Mouse (Mus musculus) gastrocnemius, adult 2 months (tissue): ENCODE results near the gene Sf3a2. TPM values are rescaled to one million over a fixed set of nuclear protein-coding genes. Genes with fewer than 3 reads are reported as not detected.
A peak's percentile ranks its signal among the peaks of the same experiment; 100 is the strongest.

ENCODE experiments used
- DNase-seq: peaks from one replicate; pipeline ENCODE4 v3.0.0; 2022
- H3K27ac ChIP-seq: fragments of 200-600 bp; 2 replicates; pipeline ENCODE4 v1.8.1; 2022; ENCODE audit warnings: mild to moderate bottlenecking
- H3K4me3 ChIP-seq: fragments of 200-600 bp; 2 replicates; pipeline ENCODE4 v1.8.1; 2022; ENCODE audit warnings: mild to moderate bottlenecking, moderate library complexity
- CTCF ChIP-seq: fragments of 200-600 bp; IDR thresholded peaks from 2 replicates; pipeline ENCODE4 v1.8.1; 2022; ENCODE audit warnings: antibody characterized with exemption, mild to moderate bottlenecking, moderate library complexity
- intact Hi-C: fragments of 180-260 bp; cut with DNase I; formaldehyde crosslinking; loops from one replicate; pipeline ENCODE4 v1.15.1; 2025
- total RNA-seq, 2 experiments: library from RNA; stranded (reverse); gene quantifications; 2 replicates each; pipeline ENCODE4 v1.2.3; 2021

The Sf3a2 gene
- total RNA-seq, 2 experiments from 2014 or later = 28.9 to 29.1 TPM

DNA sequence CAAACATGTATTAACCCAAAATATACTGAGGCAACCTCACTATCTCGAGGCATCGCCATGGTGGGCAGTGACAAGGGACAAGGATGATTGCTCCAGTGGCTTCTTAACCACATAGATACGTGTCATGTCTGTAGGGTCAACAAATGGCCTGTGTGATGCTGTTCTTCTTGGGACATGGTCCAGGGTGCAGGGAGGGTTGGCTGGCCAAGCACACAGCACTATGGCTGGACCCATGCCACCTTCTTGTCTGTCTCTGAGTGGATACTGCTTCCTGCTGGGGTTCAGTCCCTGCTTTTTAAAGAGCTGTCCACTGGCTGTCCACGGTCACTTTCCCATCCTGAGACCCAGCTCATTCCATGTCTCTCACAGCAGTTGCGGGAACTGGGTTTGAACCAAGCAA lies 20.9 kb upstream of the Sf3a2 start:
- intact Hi-C loops = no loop called here
- Histone ChIP-seq H3K27ac (peak overlapping the region; percentile 88; the same call in 1 of the 2 replicates), H3K4me3 (no peak overlapping the region)
- no peak for DNase-seq
- TF ChIP-seq CTCF = no peak

DNA sequence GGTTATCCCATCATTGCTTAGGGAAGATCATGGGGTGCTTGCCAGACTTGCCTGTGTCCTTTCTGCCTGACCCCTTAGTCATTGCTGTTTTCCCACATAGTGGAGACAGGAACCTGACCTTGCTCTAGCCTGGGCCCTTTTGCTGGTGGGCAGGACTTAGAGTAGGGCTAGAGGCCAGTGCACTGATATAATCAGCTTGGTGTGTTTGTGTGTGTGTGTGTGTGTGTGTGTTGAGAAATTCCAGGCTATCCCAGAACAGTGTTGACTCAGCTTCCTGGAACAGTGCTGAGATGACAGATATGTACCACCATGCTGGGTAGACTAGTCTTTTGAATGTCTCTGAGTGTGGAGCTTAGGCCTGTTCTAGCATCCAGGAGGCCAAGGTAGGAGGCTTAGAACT lies 18.4 kb upstream of the Sf3a2 start:
- no peak for TF ChIP-seq CTCF
- Histone ChIP-seq H3K4me3 (no peak overlapping the region), H3K27ac (no peak overlapping the region)
- intact Hi-C loops = no loop called here
- DNase-seq = no peak

DNA sequence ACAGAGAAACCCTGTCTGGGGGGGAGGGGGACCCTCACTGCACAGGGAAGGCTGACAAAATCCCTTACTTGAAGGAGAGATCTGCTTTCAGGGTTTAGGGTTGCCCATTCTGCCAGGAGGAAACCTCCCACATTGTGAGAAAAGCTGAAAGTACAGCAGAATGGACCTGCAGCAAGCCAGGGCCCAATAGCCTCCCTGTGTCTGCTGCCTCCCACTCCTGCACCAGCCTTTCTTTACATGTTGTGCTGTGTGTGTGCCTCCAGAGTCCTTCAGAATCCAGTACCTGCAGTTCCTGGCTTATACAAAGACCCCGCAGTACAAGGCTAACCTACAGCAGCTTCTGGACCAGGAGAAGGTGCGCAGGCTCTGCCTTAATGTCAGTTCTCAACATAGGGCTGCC lies 13.7 kb upstream of the Sf3a2 start:
- no peak for TF ChIP-seq CTCF
- Histone ChIP-seq H3K4me3 (no peak overlapping the region), H3K27ac (peak overlapping the region; percentile 69)
- no peak for DNase-seq
- intact Hi-C loops = no loop called here

GRCm38 (mm10) chr10:80784871-80785270 lies 13.1 kb upstream of the Sf3a2 start:
- intact Hi-C loops = no loop called here
- peak; percentile 53 for DNase-seq
- Histone ChIP-seq H3K27ac (peak overlapping the region; percentile 69), H3K4me3 (no peak overlapping the region)
- TF ChIP-seq CTCF = no peak

DNA sequence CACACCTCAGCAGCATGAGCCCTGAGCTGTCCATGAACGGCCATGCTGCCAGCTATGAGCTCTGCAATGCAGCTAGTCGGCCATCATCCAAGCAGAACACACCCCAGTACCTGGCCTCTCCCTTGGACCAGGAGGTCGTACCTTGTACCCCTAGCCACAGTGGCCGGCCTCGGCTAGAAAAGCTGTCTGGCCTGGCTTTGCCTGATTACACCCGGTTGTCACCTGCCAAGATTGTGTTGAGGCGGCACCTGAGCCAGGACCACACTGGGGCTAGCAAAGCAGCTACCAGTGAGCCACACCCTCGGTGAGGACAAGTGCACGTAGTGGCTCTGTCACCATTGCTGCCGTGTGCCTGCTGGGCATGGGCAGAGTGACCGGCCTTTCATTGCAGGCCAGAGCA lies 12.0 kb upstream of the Sf3a2 start:
- no peak for TF ChIP-seq CTCF
- no peak for DNase-seq
- intact Hi-C loops = no loop called here
- no peak overlapping the region for H3K4me3 ChIP-seq
- peak overlapping the region; percentile 69; the same call in 1 of the 2 replicates for H3K27ac ChIP-seq

- Histone ChIP-seq H3K27ac (no peak overlapping the region), H3K4me3 (no peak overlapping the region)
- no peak for TF ChIP-seq CTCF
- intact Hi-C loops = no loop called here
- DNase-seq = no peak
Observed at GRCm38 (mm10) chr10:80787517-80787916, 10.5 kb upstream of the Sf3a2 start.

GRCm38 (mm10) chr10:80790761-80791404 lies 7.1 kb upstream of the Sf3a2 start:
- Histone ChIP-seq H3K4me3 (no peak overlapping the region), H3K27ac (no peak overlapping the region)
- TF ChIP-seq CTCF = no peak
- intact Hi-C loops = no loop called here
- no peak for DNase-seq

GRCm38 (mm10) chr10:80791476-80792174 lies 6.4 kb upstream of the Sf3a2 start:
- no peak for DNase-seq
- no peak for TF ChIP-seq CTCF
- Histone ChIP-seq H3K4me3 (no peak overlapping the region), H3K27ac (peak overlapping the region; percentile 6; the same call in 1 of the 2 replicates)
- intact Hi-C loops = no loop called here

DNA sequence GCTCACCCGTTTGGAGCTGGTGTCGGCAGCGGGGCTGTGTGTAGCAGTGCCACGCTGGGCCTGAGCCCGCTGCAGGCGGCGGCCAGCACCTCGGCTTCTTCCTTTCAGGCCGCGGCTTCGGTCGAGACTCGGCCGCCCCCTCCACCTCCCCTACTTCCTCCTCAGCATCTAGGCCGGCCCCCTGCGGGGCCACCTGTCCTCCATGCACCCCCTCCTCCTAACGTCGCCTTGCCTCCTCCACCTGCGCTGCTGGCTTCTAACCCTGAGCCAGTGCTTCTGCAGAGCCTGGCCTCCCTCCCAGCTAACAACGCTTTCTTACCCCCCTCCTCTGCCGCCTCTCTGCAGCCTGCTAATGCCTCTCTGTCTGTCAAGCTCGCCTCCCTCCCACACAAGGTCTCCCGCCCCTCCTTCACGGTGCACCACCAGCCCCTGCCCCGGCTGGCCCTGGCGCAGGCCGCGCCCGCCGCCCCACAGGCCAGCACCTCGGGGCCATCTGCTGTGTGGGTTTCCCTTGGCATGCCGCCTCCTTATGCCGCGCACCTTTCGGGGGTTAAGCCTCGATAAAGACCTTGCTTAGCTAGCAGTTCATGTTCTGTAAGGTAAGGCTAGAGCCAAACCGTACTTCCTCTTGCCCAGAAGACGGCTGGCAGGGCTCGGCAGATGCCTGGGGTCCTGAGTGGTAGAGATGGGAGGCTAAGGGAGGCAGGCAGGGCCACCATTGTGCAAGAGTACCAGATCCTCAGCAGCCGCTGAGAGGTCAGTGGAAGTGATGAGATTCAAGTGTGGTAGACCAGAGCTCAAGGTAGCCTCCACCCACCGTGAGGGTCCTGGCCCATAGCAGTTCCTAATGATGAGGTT lies 5.6 kb upstream of the Sf3a2 start:
- TF ChIP-seq CTCF = no peak
- H3K27ac ChIP-seq = peak overlapping the region; percentile 28; the same call in 1 of the 2 replicates

DNA sequence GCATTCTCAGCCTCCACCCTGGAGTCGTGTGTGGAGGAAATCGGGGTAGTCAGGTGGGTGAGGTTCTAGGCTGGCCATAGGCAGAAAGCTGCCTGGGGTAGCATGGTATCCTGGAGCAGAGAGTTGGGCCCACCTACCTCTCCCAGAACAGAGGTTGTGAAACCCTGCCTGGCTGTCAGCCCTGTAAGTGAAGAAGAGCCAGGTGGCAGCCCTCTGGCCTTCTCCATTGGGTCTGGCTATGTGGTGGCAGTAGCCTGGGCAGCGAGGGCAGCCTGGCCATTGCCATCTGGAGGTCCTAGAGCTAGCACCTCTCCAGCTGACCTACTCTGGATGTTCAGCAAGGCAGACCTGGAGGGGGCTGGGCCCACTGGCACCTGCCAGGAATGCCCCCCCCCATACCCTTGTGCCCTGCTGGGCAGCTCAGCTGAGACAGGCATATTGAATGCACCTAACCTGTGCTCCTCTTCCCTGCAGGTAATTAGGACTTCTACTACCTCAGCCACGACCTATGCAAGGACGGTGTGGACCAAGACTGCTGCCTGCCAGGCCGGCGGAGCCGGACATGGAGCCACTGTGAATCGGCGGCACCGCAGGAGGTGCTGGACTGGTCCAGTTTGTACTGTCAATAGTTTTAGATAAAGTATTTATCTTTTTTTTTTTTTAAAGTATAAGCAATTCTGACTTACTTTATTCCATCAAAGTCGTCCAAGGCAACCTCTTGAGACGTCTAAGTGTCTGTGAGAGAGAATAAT lies 4.8 kb upstream of the Sf3a2 start:
- Histone ChIP-seq H3K27ac (peak overlapping the region; percentile 28; the same call in 1 of the 2 replicates), H3K4me3 (no peak overlapping the region)
- no peak for TF ChIP-seq CTCF
- intact Hi-C loops = no loop called here
- peak; percentile 64 for DNase-seq

More for the DNA sequence above, 5.6 kb upstream of the Sf3a2 start:
- H3K4me3 ChIP-seq = no peak overlapping the region
- intact Hi-C loops = no loop called here
- DNase-seq = no peak

DNA sequence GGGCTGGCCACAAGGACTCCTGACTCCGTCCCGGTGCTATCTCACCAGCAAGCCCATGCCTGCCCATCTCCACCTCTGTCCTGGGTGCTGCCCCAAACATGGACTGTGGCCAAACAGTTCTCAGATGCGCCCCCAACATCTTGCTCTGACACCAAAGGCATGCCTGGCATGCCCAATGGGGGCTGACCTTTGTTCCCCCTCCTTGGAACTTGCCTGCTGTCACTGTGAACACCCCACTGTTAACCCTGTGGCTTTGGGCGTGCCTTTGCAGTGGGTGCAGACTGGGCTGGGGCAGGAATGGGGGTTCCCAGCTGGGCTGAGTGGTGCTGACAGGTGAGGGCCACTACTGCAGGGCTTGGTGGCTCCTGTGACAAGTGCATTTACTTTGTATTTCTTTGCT lies 4.2 kb upstream of the Sf3a2 start:
- intact Hi-C loops = no loop called here
- no peak overlapping the region for H3K4me3 ChIP-seq
- no peak for TF ChIP-seq CTCF
- DNase-seq = no peak
- peak overlapping the region; percentile 28; the same call in 1 of the 2 replicates for H3K27ac ChIP-seq

GRCm38 (mm10) chr10:80794750-80795149 lies 3.2 kb upstream of the Sf3a2 start:
- TF ChIP-seq CTCF = no peak
- DNase-seq = no peak
- intact Hi-C loops = no loop called here
- H3K4me3 ChIP-seq = no peak overlapping the region
- H3K27ac ChIP-seq = no peak overlapping the region
